Mouse (Mus musculus): ENCODE measurements around the gene Gm17374. TPM values are rescaled to one million over a fixed set of nuclear protein-coding genes. Genes with fewer than 3 reads are reported as not detected.
A peak's percentile ranks its signal among the peaks of the same experiment; 100 is the strongest.
"Not testable (repeated sequence)": the region's sequence is repeated elsewhere in the genome, so short reads cannot be mapped to it uniquely, and the experiment has no call there.

Gm17374 gene
- not detected in 2 replicates for polyA plus RNA-seq (2015; fragmentation: Nextera tagmentation; extraction: Ambion mirVana)

GRCm38 (mm10) chr2:140151743-140152142, at the start of gene Gm17374:
Gm17374 (plus strand) TSS chr2:140152043.
- not testable (repeated sequence) for H3K27ac ChIP-seq; H3K4me3 ChIP-seq (replicated peaks); H3K36me3 ChIP-seq; H3K27me3 ChIP-seq (replicated peaks); H3K4me1 ChIP-seq (replicated peaks); H3K4me2 ChIP-seq (replicated peaks); ATAC-seq; H3K9ac ChIP-seq; H3K9me3 ChIP-seq
- WGBS, result 93% methylated on average over 4 of the region's 4 CpGs

- Histone ChIP-seq H3K9ac (no peak overlapping the region), H3K4me3 (replicated peaks) (no peak overlapping the region), H3K9me3 (no peaks in the 10 kb centered on the region), H3K27me3 (replicated peaks) (no peaks in the 10 kb centered on the region), H3K4me1 (replicated peaks) (no peaks in the 10 kb centered on the region), H3K27ac (no peak overlapping the region), H3K4me2 (replicated peaks) (no peak overlapping the region), H3K36me3 (no peaks in the 10 kb centered on the region)
- no peak for ATAC-seq
- WGBS, result 59% methylated on average over 3 of the region's 3 CpGs
These were observed 46.9 kb upstream of the Gm17374 start for GRCm38 (mm10) chr2:140104951-140105350.

GRCm38 (mm10) chr2:140107641-140108040, 44.2 kb upstream of the Gm17374 start:
- no peak overlapping the region for H3K4me2 ChIP-seq (replicated peaks)
- no peaks in the 10 kb centered on the region for H3K36me3 ChIP-seq
- no peak overlapping the region for H3K9ac ChIP-seq
- no peaks in the 10 kb centered on the region for H3K27me3 ChIP-seq (replicated peaks)
- H3K9me3 ChIP-seq, result no peaks in the 10 kb centered on the region
- H3K27ac ChIP-seq, result no peak overlapping the region
- ATAC-seq, result no peak
- H3K4me1 ChIP-seq (replicated peaks), result no peaks in the 10 kb centered on the region
- H3K4me3 ChIP-seq (replicated peaks), result no peak overlapping the region
- WGBS, result 87% methylated on average over 4 of the region's 4 CpGs

GRCm38 (mm10) chr2:140108945-140109344, 42.9 kb upstream of the Gm17374 start:
- 55% methylated on average over 1 of the region's 1 CpGs for WGBS
- Histone ChIP-seq H3K27ac (no peak overlapping the region), H3K9me3 (no peaks in the 10 kb centered on the region), H3K4me3 (replicated peaks) (no peak overlapping the region), H3K9ac (no peak overlapping the region), H3K27me3 (replicated peaks) (no peaks in the 10 kb centered on the region), H3K4me2 (replicated peaks) (no peak overlapping the region), H3K36me3 (no peaks in the 10 kb centered on the region), H3K4me1 (replicated peaks) (no peaks in the 10 kb centered on the region)
- ATAC-seq, result no peak

- Histone ChIP-seq H3K9me3 (no peaks in the 10 kb centered on the region), H3K36me3 (no peaks in the 10 kb centered on the region), H3K4me3 (replicated peaks) (no peak overlapping the region), H3K4me1 (replicated peaks) (no peaks in the 10 kb centered on the region), H3K27ac (no peak overlapping the region), H3K27me3 (replicated peaks) (no peaks in the 10 kb centered on the region), H3K9ac (no peak overlapping the region), H3K4me2 (replicated peaks) (no peak overlapping the region)
- ATAC-seq, result no peak
- 83% methylated on average over 8 of the region's 8 CpGs for WGBS
These were observed 38.0 kb upstream of the Gm17374 start for GRCm38 (mm10) chr2:140113851-140114250.

- Histone ChIP-seq H3K27me3 (replicated peaks) (no peaks in the 10 kb centered on the region), H3K9me3 (no peaks in the 10 kb centered on the region), H3K9ac (no peak overlapping the region), H3K27ac (no peak overlapping the region), H3K36me3 (peaks cover 27% of the 10 kb centered on the region), H3K4me3 (replicated peaks) (no peak overlapping the region), H3K4me1 (replicated peaks) (no peaks in the 10 kb centered on the region), H3K4me2 (replicated peaks) (no peak overlapping the region)
- WGBS, result 88% methylated on average over 2 of the region's 2 CpGs
- ATAC-seq, result no peak
These were observed 26.3 kb upstream of the Gm17374 start for GRCm38 (mm10) chr2:140125516-140125915.

- no peaks in the 10 kb centered on the region for H3K4me1 ChIP-seq (replicated peaks)
- no peaks in the 10 kb centered on the region for H3K9me3 ChIP-seq
- H3K36me3 ChIP-seq, result peaks cover 12% of the 10 kb centered on the region; the same call in 1 of the 2 replicates
- no peak overlapping the region for H3K9ac ChIP-seq
- no peaks in the 10 kb centered on the region for H3K27me3 ChIP-seq (replicated peaks)
- no peak overlapping the region for H3K4me2 ChIP-seq (replicated peaks)
- no peak overlapping the region for H3K27ac ChIP-seq
- WGBS, result 80% methylated on average over 3 of the region's 3 CpGs
- H3K4me3 ChIP-seq (replicated peaks), result no peak overlapping the region
- no peak for ATAC-seq
These were observed 7.4 kb downstream of the Gm17374 start for GRCm38 (mm10) chr2:140159186-140159730.

- 95% methylated on average over 5 of the region's 5 CpGs for WGBS
- H3K36me3 ChIP-seq, result peaks cover 11% of the 10 kb centered on the region; the same call in 1 of the 2 replicates
- H3K4me1 ChIP-seq (replicated peaks), result no peaks in the 10 kb centered on the region
- no peak overlapping the region for H3K4me2 ChIP-seq (replicated peaks)
- no peak; the same call in 1 of the 2 replicates for ATAC-seq
- no peaks in the 10 kb centered on the region for H3K27me3 ChIP-seq (replicated peaks)
- H3K27ac ChIP-seq, result no peak overlapping the region
- H3K9me3 ChIP-seq, result no peaks in the 10 kb centered on the region
- H3K9ac ChIP-seq, result no peak overlapping the region
- H3K4me3 ChIP-seq (replicated peaks), result no peak overlapping the region
These were observed 11.6 kb downstream of the Gm17374 start for GRCm38 (mm10) chr2:140163351-140163854.

- Histone ChIP-seq H3K27ac (no peak overlapping the region), H3K4me2 (replicated peaks) (no peak overlapping the region), H3K4me3 (replicated peaks) (no peak overlapping the region), H3K9me3 (no peaks in the 10 kb centered on the region), H3K9ac (no peak overlapping the region), H3K4me1 (replicated peaks) (peaks cover 6% of the 10 kb centered on the region; the same call in 1 of the 2 replicates), H3K27me3 (replicated peaks) (no peaks in the 10 kb centered on the region), H3K36me3 (0 out of 2 replicates have a peak, but pooled peaks cover 2% of the 10 kb centered on the region)
- 76% methylated on average over 1 of the region's 1 CpGs for WGBS
- ATAC-seq, result no peak
These were observed 17.2 kb downstream of the Gm17374 start for GRCm38 (mm10) chr2:140169057-140169456.

- peak within 1 kb of the TSS; percentile 80 for H3K9ac ChIP-seq
- under 1% methylated on average over 43 of the region's 43 CpGs for WGBS
- no peaks in the 10 kb centered on the region for H3K9me3 ChIP-seq
- H3K27ac ChIP-seq, result peak within 1 kb of the TSS; percentile 87
- H3K36me3 ChIP-seq, result no peaks in the 10 kb centered on the region
- no peaks in the 10 kb centered on the region for H3K27me3 ChIP-seq (replicated peaks)
- ATAC-seq, result peak; percentile 99
- peak within 1 kb of the TSS; percentile 81 for H3K4me3 ChIP-seq (replicated peaks)
- H3K4me2 ChIP-seq (replicated peaks), result peak within 1 kb of the TSS; percentile 68
- H3K4me1 ChIP-seq (replicated peaks), result peaks cover 6% of the 10 kb centered on the region; the same call in 1 of the 2 replicates
These were observed 18.4 kb downstream of the Gm17374 start, which contains the start of the genes Esf1 and Ndufaf5 for GRCm38 (mm10) chr2:140170127-140170802. Esf1 (minus strand) TSS chr2:140170564. Ndufaf5 (plus strand) TSS chr2:140170649.

GRCm38 (mm10) chr2:140170803-140171553, 19.1 kb downstream of the Gm17374 start:
- H3K9me3 ChIP-seq, result no peaks in the 10 kb centered on the region
- H3K4me3 ChIP-seq (replicated peaks), result peak overlapping the region; percentile 81
- no peaks in the 10 kb centered on the region for H3K36me3 ChIP-seq
- 5% methylated on average over 28 of the region's 28 CpGs for WGBS
- peak overlapping the region; percentile 68 for H3K4me2 ChIP-seq (replicated peaks)
- H3K27ac ChIP-seq, result peak overlapping the region; percentile 87
- peak; percentile 94 for ATAC-seq
- no peaks in the 10 kb centered on the region for H3K27me3 ChIP-seq (replicated peaks)
- H3K4me1 ChIP-seq (replicated peaks), result peaks cover 6% of the 10 kb centered on the region; the same call in 1 of the 2 replicates
- H3K9ac ChIP-seq, result peak overlapping the region; percentile 80

GRCm38 (mm10) chr2:140185685-140186210, 33.9 kb downstream of the Gm17374 start:
- H3K9ac ChIP-seq, ATAC-seq: not testable (repeated sequence)

More at GRCm38 (mm10) chr2:140185685-140186210, 33.9 kb downstream of the Gm17374 start:
- H3K9me3 ChIP-seq; H3K27ac ChIP-seq; H3K4me1 ChIP-seq (replicated peaks); H3K4me2 ChIP-seq (replicated peaks); H3K4me3 ChIP-seq (replicated peaks); H3K36me3 ChIP-seq; H3K27me3 ChIP-seq (replicated peaks): not testable (repeated sequence)
- WGBS, result 89% methylated on average over 3 of the region's 3 CpGs

Data from intestine, embryonic 15.5 days (tissue).